Mouse (Mus musculus) E14TG2a.4 (cell line): ENCODE measurements around the gene Pde4d.

Source experiments
- CTCF ChIP-seq: conservative IDR thresholded peaks from 2 replicates; pipeline ENCODE4 v1.5.1; 2014; ENCODE audit warnings: low read length
- NANOG ChIP-seq: IDR thresholded peaks from 2 replicates; pipeline ENCODE4 v1.6.1; 2014; ENCODE audit warnings: borderline replicate concordance, low read length, mixed read lengths
- POU5F1 ChIP-seq: IDR thresholded peaks from 2 replicates; pipeline ENCODE4 v1.6.1; 2014; ENCODE audit warnings: low read length, borderline replicate concordance

GRCm38 (mm10) chr13:109440881-109441280 is 991.1 kb downstream of the Pde4d start:
- no peak for TF ChIP-seq CTCF
- no peak for TF ChIP-seq POU5F1
- no peak for TF ChIP-seq NANOG
